Mouse (Mus musculus) spleen, adult 2 months (tissue): ENCODE measurements around the gene Tfap2a.

ENCODE experiments used
- CTCF ChIP-seq: fragments of 200-500 bp; IDR thresholded peaks from 2 replicates; pipeline ENCODE4 v1.5.1; 2011; ENCODE audit warnings: mild to moderate bottlenecking, inconsistent platforms; ENCODE audit not compliant: insufficient read depth, insufficient read length, insufficient replicate concordance; ENCODE audit errors: extremely low read depth
- POLR2A ChIP-seq: fragments of 200-500 bp; IDR thresholded peaks from 2 replicates; pipeline ENCODE4 v1.6.1; 2011; ENCODE audit warnings: low read depth, low read length, inconsistent platforms

DNA sequence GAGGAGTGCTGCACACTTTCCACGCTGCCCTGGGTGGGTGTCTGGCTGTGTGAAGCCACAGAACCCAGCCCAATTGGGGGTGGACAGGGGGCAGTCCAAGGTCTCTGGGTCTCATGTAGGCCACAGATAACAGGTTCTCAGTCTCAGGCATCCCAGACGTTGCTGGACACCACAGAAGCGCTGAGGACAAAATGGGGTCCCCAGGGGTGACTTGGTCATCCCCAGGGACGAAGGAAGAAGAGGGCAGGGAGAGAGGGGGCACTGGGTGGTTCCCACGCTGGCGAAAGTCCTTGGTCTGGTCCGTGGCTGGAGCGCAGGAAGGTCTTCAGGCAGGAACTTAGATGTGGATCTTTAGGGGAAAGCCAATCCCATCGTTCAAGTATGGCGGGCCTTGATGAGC lies 13.7 kb upstream of the Tfap2a start:
- TF ChIP-seq POLR2A (no peak), CTCF (no peak)
